Mouse (Mus musculus): Measurements from ENCODE around the gene Guk1. TPM values are rescaled to one million over a fixed set of nuclear protein-coding genes. Genes with fewer than 3 reads are reported as not detected.
A peak's percentile ranks its signal among the peaks of the same experiment; 100 is the strongest.

The Guk1 gene
- total RNA-seq, 4 experiments from 2014 or later = 67.1 to 80.4 (median 72.1) TPM

GRCm38 (mm10) chr11:59163255-59164236 is 28.5 kb downstream of the Guk1 start, which contains the start of gene Iba57:
Gene Iba57, minus strand, starts transcription at chr11:59163739.
- peak; percentile 99 for DNase-seq

- DNase-seq = no peak
Observed at GRCm38 (mm10) chr11:59162443-59163254, 29.4 kb downstream of the Guk1 start.

GRCm38 (mm10) chr11:59161398-59161797 is 30.6 kb downstream of the Guk1 start:
- DNase-seq = no peak

GRCm38 (mm10) chr11:59159558-59159957 is 32.5 kb downstream of the Guk1 start:
- no peak for DNase-seq

- DNase-seq = no peak
Observed at GRCm38 (mm10) chr11:59159099-59159498, 32.9 kb downstream of the Guk1 start.

GRCm38 (mm10) chr11:59155900-59156299 is 36.1 kb downstream of the Guk1 start:
- no peak for DNase-seq

GRCm38 (mm10) chr11:59154220-59154619 is 37.8 kb downstream of the Guk1 start:
- peak; percentile 51 for DNase-seq

- DNase-seq = no peak
Observed at GRCm38 (mm10) chr11:59151729-59152128, 40.3 kb downstream of the Guk1 start.

- DNase-seq = peak; percentile 30
Observed at GRCm38 (mm10) chr11:59149302-59149701, 42.7 kb downstream of the Guk1 start.

- no peak for DNase-seq
Observed at GRCm38 (mm10) chr11:59142962-59143361, 49.0 kb downstream of the Guk1 start.

GRCm38 (mm10) chr11:59141772-59142370 is 50.1 kb downstream of the Guk1 start:
- DNase-seq = no peak

GRCm38 (mm10) chr11:59138537-59139486 is 53.2 kb downstream of the Guk1 start:
- no peak for DNase-seq

- DNase-seq = no peak
Observed at GRCm38 (mm10) chr11:59136994-59137706, 54.9 kb downstream of the Guk1 start.

- DNase-seq = no peak
Observed at GRCm38 (mm10) chr11:59135904-59136452, 56.0 kb downstream of the Guk1 start, which contains the start of gene Obscn. Gene Obscn, minus strand, starts transcription at chr11:59136402.

- DNase-seq = no peak
Observed at GRCm38 (mm10) chr11:59135051-59135820, 56.8 kb downstream of the Guk1 start.

- no peak for DNase-seq
Observed at GRCm38 (mm10) chr11:59134373-59134997, 57.5 kb downstream of the Guk1 start.
